Mouse (Mus musculus) mouse trophoblast stem cell (cell line): Measurements from ENCODE around the gene Eif2b5.

ENCODE experiments used
- in situ Hi-C, 2 experiments: fragments of 300-500 bp; cut with MseI, MboI; formaldehyde crosslinking; loops; 2 replicates in 1 of 2; 3 replicates in 1 of 2; pipeline ENCODE4 v1.15.1; 2025

Eif2b5 gene

DNA sequence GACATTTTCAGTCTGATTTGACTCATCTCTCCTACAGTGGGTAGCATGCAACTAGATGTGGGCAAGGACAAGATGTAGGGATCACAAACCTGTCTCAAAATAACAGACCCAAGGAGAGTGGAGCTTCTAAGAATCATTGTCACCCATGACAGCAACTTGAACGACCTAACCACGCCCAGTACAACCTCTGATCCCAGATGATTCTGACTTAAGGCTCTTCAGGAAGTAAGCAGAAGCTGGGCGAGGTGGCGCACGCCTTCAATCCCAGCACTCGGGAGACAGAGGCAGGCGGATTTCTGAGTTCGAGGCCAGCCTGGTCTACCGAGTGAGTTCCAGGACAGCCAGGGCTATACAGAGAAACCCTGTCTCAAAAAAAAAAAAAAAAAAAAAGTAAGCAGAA, 9.9 kb upstream of the Eif2b5 start:
- in situ Hi-C loops: loop anchor here in 1 of 2 experiments (10.0 kb wide), 2 partner anchors 184 to 264 kb away; partner anchors contain the start of gene Parl

DNA sequence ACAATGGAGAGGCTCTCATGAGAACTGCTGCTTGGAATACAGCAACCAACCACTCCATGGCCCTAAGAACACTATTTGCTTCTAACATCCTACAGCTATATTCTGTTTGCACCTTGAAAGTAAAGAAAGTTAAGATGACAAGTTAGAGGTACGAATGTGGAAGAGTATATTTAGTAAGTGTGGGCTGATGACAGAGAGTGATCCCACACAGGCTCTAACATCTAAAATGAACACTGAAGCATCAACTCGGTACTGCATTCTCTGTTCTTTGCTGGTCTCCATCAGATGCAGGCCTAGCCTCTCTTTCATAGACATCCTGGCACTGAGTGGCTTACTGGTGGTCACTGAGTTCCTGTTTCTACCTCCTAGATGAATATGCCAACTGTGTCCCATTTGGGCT, 9.4 kb upstream of the Eif2b5 start:
- in situ Hi-C loops: loop anchor here in 1 of 2 experiments (10.0 kb wide), 2 partner anchors 184 to 264 kb away; partner anchors contain the start of gene Parl

DNA sequence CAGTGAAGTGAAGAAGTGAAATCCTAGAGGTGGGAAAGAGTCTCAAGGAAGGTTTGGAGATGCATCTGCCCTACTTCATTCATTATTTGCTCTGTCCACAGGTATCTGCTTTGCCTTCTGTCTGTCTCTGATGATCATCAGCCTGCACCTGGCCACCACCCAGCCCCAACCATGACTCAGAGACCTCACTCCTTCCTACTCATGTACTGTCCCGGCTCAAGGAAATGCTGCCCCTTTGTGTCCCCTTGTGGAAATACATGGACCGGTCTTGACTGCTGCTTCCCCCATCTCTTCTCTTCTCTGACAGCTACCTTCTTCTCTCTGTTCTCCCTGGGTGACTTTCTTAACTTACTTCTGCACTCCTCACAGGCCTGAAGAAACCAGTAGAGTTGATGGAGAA, 8.0 kb upstream of the Eif2b5 start:
- in situ Hi-C loops: no loop called here

DNA sequence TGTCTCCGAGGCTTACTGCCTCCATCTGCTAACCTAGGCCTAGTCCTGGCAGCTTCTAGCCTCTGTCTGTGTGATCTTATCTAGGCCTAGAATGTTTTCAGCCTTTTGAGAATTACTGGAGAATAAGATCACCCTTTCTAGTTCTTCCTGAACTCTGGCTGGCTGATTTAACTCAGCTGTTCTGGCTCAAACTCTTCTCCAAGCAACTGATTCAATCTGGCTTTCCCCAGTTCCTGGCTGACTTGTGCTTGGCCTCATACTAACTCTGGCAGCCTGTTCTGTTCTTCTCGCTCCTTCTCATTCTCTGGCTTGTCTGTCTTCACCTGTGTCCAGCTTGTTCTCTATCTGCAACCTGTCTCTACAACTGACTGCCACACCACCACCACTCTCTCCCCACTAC, 7.3 kb upstream of the Eif2b5 start:
- in situ Hi-C loops: no loop called here

DNA sequence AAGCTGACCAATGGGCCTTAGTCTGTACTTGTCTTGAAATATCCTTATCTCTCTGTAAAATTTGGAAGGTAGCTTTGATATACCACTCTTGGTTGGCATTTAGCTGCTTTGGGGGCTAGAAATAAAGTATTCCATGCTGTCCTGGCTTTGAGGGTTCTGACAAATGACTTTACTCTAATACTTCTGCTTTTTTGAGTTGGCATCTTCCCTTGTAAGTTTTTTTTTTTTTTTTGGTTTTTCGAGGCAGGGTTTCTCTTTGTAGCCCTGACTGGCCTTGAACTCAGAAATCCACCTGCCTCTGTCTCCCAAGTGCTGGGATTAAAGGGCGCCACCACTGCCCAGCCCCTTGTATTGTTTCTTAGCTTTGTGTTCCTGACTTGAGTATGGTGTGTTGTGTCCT, 5.2 kb upstream of the Eif2b5 start:
- in situ Hi-C loops: no loop called here

DNA sequence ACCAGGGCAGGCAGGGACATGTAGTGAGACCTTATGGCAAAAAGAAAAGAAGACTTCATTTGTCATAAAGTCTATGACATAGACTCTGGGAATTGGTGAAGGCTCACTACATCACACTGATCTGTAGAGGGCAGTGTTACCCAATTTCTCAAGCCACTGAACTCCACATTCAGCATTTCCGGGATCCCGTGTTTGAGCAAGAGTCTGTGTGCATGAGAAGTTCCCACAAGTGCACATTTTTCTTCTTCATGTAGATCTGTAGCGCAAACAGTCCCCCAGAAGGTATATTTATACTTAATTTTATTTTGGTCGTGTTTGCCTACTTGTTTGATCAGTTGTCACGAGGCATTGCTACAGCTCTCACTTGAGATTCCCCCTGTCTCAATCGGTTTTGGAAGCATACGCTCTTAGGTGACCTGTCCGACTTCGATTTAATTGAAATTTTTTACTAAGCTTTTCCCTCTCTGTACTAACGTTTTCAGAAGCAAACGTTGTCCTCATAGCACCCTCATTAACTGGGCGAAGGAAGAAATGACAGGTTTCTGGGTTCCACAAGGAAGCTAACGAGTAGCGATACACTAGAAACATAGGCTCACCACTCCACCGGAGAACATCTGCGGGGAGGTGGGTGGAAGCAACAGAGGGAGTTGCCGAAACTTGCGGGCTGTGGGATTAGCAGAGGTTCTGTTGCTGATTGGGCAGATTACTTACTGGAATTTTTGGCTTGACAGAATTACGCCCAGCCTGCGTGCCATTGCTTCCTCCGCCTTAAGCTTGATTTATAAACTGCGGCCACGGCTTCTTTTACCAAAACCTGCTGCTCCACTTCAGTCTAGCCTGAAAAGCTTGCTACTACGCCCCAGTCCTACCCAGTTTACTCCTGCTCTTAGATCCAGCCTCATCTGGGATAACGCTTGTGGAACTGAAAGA, 1.7 kb upstream of the Eif2b5 start:
- in situ Hi-C loops: no loop called here

DNA sequence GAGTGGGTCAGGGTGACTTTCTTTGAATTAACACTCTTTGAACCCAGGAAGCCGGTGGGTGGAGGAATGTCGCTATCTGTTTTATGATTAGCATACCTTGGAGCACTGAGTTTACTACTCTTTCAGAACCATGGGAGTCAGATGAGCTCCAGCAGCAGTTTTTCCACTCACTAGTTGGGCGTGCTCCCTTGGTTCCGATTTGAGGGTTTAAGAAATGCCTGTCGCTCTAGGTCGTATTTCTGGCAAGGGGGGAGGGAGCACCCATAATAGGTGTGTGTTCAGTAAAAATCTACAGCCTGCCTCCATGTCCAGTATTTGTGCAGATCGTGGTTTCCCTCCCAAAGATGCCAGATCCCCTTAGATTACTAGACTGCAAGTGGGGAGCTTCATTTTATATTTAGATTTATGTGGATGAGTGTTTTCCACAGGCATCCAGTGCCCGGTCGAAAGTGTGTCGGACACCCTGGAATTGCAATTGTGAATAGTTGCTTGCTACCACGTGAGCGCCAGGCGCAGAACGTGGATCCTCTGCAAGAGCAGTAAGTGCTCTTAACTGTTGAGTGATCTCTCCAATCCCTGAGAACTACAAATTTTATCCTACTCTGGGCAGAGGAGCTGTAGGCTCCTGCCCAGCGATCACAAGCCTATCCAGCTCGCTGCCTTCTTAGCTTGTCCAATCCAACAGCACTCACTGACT, 489 bp upstream of the Eif2b5 start:
- in situ Hi-C loops: no loop called here

DNA sequence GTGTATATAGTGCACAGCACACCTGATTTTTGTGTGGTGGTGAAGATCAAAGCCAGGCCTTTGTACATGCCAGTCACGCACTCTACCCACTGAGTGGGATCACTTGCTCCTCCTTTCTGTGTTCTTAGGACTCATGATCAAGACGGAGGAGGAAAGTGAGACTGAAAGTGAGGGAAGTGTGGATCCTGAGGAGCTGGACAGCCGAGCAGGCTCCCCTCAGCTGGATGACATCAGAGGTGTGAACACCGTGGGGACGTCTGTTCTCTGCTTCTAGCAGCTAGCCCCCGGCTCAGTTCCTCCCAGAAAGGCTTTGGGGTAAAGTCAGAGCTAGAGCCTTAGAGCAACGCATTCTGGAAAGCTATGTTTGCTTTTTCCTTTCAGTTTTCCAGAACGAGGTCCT, 7.4 kb downstream of the Eif2b5 start:
- in situ Hi-C loops: loop anchor here (10.0 kb wide), 1 partner anchor 139 kb away; no protein-coding TSS in a partner anchor

DNA sequence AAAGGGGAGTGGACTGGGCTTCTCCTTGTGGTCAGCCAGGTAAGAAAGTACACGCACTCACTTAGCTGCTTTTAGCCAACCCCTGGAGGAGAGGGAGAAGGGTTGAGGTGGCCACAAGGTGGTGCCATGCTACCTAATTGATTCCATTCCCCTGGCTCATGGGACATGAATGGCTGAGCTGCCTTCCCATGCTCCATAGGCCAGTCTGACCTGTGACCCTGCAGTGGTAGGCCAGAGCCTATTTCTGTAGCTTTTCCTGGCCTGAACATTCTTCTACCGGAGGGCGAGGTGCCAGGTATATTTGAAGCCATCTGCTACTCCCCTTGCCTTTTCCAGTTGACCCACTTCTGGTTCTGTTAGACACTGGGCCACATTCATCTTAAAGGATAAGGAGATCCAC, 10.7 kb downstream of the Eif2b5 start:
- in situ Hi-C loops: loop anchor here (10.0 kb wide), 1 partner anchor 135 kb away; no protein-coding TSS in a partner anchor

DNA sequence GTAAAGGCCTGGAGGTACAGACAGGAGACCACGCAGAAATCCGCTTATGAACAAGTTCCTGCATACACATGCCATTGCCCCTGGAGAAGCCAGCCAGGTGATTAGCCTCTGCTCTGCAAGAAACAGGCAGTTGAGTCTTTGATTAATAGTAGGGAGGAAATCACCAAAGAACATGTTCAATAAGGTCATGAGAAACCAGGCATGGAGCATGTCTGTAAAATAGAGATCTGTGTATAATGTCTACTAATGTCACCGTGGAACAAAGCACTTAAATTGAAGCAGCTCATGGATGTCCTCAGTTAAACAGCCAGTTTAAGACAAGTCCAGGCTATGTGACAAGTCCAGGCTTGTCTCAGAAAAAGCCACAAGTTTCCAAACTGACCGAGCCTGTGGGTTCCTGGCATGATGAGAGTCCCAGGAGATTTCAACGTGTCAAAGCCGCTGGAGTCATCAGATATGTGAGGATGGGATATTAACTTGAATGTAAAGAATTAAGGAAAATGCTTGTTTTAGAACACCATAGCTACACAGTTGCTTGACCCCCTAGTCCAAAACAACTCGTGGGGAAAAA, 12.7 kb downstream of the Eif2b5 start:
- in situ Hi-C loops: no loop called here

DNA sequence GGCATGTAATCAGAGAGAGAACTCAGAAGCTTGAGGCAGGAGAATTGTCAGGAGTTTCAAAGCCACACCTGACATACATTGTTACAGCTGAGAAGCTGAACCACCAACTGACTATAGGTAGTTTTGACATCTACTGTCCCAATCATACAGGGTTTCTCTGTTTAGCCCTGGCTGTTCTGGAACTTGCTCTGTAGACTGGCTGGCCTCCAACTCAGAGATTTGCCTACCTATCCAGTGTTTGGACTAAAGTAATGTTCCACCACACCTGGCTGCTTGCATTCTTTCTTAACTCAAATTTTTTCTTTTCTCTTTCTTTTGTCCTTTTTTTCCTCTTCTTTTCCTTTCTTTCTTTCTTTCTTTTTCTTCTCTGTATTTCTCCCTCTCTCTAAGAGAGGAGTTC, 17.4 kb downstream of the Eif2b5 start:
- in situ Hi-C loops: no loop called here

DNA sequence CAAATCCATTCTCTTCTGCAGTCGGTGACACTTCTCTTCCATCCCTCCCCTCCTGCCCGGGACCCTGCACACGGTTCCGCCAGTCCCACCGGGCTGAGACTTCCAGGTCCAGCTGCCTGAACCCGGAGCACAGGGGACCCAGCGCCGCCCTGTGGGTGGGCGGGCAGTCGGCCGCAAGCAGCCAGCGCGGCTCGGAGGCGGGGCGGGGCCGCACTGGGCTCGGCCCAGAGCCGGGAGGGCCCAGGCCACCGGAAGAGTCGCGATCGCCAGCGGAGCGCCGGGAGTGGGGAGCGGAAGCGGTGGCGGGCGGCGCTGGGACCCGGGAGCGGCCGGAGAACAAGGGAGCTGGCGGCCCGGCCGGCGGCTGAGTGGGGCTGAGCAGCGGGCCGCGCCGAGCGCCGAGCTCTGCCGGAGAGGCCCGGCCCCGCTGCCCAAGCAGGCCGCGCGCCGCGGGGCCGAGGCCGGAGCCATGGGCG, 18.1 kb downstream of the Eif2b5 start, which contains the start of gene Dvl3:
Gene Dvl3 (plus strand): TSS at position 257 of the 476 bp plus-strand sequence.
- in situ Hi-C loops: no loop called here

DNA sequence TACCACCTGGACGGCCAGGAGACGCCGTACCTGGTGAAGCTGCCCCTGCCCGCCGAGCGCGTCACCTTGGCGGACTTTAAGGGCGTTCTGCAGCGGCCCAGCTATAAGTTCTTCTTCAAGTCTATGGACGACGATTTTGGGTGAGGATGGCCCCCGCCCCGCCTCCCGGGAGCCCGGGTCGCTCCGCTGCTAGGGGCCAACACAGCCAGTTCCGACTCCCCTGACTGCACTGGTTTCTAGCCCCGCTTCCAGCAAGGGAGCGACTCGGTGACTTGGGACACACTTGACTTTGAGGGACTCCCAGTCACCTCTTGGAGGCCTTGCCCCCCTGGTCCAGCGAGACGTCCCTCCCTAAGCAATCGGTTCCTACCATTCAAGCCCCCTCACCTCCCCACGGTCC, 18.6 kb downstream of the Eif2b5 start:
- in situ Hi-C loops: no loop called here

DNA sequence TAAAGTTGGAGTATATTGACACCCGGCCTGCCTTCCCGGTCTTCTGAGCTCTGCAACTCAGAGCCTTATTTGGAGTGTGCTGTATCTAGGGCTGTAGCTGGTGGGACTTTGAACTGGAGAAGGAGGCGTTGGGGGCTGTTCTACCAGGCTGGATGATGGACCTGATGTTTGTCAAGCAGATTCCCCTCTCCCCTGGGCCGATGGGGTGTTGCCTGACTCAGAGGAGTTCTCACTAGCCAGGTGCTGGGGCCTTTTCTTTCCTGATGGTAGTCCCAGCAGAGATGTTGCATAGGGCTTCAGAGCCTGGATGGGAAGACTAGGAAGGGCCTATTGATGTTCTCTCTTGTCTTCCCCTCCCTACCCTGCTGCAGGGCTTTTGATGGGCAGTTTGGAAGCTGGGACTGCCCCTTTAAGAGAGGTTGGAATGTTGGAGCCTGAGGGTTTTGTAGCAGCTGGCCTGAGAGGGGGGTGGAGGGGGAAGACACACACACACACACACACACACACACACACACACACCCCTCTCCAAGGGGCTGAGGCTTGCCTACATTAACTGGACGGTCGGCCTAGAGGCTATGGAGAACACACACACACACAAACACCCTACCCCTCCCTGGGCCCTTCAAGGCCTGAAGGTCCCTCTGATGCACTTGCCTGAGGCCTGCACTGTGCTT, 19.2 kb downstream of the Eif2b5 start:
- in situ Hi-C loops: no loop called here

DNA sequence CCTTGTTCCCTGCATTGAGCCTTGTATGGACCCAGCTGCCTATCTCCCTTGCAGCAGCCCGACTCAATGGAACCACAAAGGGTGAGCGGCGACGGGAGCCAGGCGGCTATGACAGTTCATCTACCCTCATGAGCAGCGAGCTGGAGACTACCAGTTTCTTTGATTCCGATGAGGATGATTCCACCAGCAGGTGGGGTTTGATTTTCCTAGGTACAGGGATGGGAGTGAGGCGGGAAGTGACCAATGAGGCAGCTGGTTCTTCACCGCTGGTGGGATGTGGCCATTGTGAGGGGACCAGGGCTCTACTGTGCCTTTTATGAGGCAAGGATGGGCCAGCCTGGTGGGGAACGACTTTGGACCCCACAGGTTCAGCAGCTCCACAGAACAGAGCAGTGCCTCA, 25.3 kb downstream of the Eif2b5 start:
- in situ Hi-C loops: no loop called here

DNA sequence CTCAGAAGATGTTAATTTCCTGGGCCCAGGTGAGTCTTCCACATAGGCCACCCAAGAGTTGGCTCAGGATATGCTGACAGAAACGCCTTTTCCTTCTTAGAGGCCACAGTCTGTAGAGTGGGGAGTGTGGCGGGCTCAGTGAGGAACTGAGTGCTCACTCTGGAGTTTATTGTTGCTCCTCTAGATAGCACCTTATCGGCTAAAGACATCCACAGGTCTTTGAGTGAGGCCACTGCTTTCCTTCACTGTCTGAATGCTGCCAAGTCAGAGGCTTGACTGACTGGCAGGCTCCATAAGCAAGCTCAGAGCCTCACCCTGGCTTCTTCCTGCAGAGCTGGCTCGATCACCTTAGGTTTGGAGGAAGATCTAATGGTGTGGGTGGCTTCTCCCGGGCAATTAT, 30.2 kb downstream of the Eif2b5 start:
- in situ Hi-C loops: no loop called here

DNA sequence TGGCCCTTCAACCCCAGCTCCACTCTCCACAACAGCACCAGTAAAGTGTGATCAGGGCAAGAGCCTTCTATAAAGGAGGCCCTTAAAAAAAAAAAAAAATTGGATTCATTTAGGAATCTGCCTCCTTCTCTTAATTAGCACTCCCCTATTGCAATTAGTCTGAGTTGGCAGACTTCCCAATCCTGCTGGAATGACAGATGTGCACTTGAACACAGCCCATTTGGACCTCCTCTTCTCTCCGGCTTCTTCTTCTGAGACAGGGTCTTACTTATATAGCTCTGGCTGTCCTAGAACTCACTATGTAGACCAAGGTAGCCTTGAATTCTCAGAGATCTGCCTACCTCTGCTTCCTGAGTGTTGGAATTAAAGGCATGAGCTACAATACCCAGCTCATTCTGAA, 30.8 kb downstream of the Eif2b5 start:
- in situ Hi-C loops: no loop called here

DNA sequence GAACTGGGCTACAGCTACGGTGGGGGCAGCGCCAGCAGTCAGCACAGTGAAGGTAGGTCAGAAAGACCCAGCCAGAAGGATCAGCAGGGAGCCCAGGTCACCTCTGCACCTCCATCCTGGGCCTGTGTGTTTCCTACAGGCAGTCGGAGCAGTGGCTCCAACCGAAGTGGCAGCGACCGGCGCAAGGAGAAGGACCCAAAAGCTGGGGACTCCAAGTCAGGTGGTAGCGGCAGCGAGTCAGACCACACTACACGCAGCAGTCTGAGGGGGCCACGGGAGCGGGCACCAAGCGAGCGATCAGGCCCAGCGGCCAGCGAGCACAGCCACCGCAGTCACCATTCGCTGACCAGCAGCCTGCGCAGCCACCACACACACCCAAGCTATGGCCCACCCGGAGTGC, 32.3 kb downstream of the Eif2b5 start:
- in situ Hi-C loops: no loop called here

DNA sequence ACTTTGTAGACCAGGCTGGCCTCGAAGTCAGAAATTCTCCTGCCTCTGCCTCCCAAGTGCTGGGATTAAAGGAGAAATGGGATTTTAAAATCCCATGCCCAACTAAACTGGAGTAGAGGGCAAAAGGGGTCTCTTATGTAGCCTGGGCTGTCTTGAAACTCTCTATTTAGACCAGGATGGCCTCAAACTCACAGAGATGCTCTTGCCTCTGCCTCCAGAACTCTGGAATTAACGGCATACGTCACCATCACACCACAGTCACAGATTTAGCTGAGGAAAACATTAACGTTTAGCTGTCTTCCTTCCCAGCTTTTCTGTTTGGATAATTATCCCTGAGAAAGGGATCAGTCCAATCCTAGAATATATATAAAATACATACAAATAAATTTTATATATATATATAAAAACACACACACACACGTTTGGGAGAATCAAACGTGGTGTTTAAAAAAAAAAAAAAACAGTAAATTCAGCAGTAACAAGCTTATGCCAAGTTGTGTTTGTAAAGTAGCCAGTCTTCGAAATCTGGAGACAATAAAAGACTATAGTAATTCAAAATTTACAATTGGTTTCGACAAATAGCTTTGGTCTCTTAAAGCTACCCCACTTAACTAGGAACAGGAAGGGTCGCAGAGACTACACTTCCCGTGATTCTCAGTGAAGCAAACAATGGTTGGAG, 36.1 kb downstream of the Eif2b5 start:
- in situ Hi-C loops: no loop called here

DNA sequence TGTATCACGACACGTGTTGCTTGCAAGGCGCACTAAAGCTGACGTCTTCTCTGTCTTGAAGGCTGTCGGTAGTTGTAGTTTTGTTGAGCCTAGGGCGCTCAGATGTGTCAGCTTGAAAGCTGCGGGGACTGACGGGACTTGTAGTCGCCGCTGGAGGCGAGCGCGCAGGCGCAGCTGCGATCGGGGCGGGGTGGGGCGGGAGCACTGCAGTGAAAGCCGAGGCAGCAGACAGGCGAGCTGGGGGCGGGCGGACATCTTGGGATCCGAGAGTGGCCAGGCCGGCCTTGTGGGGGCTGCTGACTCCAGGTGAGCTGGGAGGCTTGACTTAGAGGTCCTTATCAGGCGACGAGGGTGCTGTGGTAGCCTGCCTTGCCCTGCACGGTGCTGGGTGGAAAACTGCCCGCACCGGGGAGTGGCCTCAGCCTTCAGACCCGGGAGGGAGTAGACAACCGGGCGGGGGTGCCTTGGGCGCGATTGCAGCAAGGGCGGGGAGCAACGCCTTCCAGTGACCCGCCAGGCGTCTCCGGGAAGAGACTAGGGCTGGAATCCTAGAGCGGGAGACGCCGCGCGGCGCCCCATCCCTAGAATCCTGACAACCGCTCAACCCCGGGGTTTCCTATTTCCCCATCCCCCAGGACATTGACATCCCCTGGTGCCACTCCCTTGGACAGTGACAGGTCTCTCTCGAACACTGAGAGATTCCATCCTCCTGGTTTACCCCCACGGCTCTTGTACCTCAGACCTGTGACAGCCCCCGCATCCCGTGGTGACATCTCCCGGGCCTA, 36.9 kb downstream of the Eif2b5 start, which contains the start of gene Ap2m1:
Gene Ap2m1 (plus strand): TSS at position 183 of the 785 bp plus-strand sequence.
- in situ Hi-C loops: no loop called here
